Mouse (Mus musculus) kidney, postnatal 4 days (tissue): ENCODE data around the gene Phf6.
"Not testable (repeated sequence)": the region's sequence is repeated elsewhere in the genome, so short reads cannot be mapped to it uniquely, and the experiment has no call there.

Experiments used
- DNase-seq, 2 experiments: peaks; one replicate each; pipeline ENCODE4 v3.0.0; 2021; ENCODE audit warnings: mixed read lengths in 2 of 2

The Phf6 gene

GRCm38 (mm10) chrX:52981378-52981777, 69.3 kb downstream of the Phf6 start:
- DNase-seq, result no peak

DNA sequence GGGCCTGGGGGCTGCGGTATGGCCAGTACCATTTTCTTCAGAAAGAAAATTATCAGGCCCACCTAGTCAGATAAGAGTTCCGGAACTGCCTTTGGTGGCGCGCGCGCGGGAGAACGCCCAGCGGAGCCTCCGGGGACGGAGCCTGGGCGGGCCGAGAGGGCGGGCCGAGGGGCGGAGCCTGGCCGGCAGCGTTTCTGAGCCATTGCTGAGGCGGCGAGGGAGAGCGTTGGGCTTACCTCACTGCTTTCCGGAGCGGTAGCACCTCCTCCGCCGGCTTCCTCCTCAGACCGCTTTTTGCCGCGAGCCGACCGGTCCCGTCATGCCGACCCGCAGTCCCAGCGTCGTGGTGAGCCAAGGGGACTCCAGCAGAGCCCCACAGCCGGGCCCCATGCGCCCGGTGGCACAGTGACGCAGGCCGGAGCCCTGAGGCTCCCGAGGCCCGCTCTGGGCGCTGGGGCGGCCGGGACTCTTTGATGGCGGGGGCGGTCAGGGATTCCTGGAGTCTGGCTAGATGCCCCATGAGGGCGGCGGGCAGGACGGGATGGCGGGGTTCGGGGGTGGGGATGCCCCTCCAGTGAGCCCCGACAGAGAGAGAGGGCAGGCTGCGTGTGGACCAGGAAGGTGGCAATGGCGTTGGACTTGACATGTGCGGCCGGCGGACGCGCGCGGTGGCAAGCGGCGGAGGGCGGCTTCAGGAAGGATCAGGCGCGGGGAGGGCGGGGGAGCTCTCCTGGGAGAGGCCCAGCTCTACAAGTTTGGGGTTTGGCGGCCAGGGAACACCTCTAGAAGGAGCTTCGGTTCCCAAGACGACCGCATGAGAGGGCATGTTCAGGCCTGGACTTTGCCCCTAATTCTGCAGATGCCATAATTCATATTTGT, 76.1 kb downstream of the Phf6 start, which contains the start of gene Hprt:
Gene Hprt, plus strand, starts transcription at position 233 of the 879 bp plus-strand sequence.
- peak; percentile 88 to 92 for DNase-seq

DNA sequence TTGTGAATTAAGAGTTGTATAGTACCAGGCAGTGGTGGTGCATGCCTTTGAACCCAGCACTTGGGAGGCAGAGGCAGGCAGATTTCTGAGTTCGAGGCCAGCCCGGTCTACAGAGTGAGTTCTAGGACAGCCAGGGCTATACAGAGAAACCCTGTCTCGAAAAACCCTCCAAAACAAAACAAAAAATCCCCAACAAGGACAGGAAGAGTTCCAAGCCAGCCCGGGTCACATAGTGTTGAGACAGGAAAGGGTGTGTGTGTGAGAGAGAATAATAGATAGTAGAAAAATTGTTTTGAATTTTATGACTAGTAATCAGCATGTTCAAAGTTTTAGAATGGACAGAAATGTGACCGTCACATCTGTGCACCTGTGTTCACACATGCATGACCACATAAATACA, 82.7 kb downstream of the Phf6 start:
- not testable (repeated sequence) for DNase-seq

DNA sequence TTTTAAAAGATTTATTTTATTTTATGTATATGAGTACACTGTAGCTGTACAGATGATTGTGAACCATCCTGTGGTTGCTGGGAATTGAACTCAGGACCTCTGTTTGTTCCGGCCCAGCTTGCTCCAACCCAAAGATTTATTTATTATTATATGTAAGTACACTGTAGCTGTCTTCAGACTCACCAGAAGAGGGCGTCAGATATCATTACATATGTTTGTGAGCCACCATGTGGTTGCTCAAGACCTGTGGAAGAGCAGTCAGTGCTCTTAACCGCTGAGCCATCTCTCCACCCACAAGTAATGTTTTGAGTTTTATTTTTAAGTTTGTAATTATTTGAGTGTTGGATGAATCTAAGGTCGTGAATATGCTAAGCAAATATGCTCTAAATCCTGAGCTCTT, 92.8 kb downstream of the Phf6 start:
- DNase-seq, result not testable (repeated sequence)

DNA sequence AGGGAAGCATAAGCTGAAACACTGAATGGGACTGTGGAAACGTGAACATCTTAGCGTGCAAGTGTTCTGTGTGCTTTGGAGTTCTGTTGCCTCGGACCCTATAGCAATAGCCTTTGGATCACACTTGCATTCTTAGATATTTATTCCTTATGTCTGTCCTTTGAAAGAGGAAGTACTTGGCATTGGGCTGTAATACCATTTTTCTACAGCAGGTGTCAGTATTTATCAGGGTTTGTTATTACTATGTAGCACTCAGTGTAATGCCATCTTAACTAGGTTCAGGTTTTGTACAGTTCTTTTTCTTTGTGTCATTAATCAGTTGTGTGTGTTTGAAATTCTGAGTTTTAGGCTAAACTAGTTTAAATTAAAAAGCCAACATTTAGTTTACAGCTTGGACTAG, 94.0 kb downstream of the Phf6 start:
- no peak for DNase-seq
